ENCODE assay signal across 27 mouse cellular contexts in genomic region chr7:75769909-75770308, GRCm38 (mm10).
A peak's percentile ranks its signal among the peaks of the same experiment; 100 is the strongest.
DNase-seq lines count a peak whose midpoint lies in the region; ATAC-seq and TF ChIP-seq lines count a peak whose summit lies in the region.
"Had no signal": no experiment of that assay in that cellular context is flagged by ENCODE, and none has a peak within 500 bp of the region (broad histone marks: within the 10 kb centered on the region; RNA-seq: fewer than 3 reads in every experiment).

No protein-coding gene starts in this region.

- H3K4me3 ChIP-seq in liver, embryonic 15.5 days (replicated peaks), result no peak overlapping the region
- no peak overlapping the region for H3K4me3 ChIP-seq in liver, embryonic 11.5 days (ENCODE audit: low read depth, low read length)
- no peak overlapping the region for H3K4me3 ChIP-seq in ES-Bruce4 (ENCODE audit: low read depth, low read length)
- H3K4me3 ChIP-seq: embryonic facial prominence, embryonic 13.5 days; embryonic facial prominence, embryonic 15.5 days; erythroblast, embryonic 14.5 days; forebrain, embryonic 10.5 days; forebrain, embryonic 12.5 days had no signal

- peaks cover 4% of the 10 kb centered on the region; the same call in 1 of the 2 replicates for H3K4me1 ChIP-seq in liver, embryonic 15.5 days (replicated peaks)
- H3K4me1 ChIP-seq in liver, embryonic 11.5 days (replicated peaks; ENCODE audit: control insufficient read depth, insufficient read depth, low read length), result no peaks in the 10 kb centered on the region
- peaks cover 3% of the 10 kb centered on the region for H3K4me1 ChIP-seq in ES-Bruce4 (ENCODE audit: control insufficient read depth, insufficient read depth, low read length)
- H3K4me1 ChIP-seq: embryonic facial prominence, embryonic 13.5 days; embryonic facial prominence, embryonic 15.5 days; forebrain, embryonic 10.5 days; forebrain, embryonic 12.5 days had no signal

- no peak for ATAC-seq in liver, embryonic 15.5 days (ENCODE audit: insufficient read depth)
- ATAC-seq in liver, embryonic 11.5 days (replicated peaks; ENCODE audit: low FRiP score), result no peak
- ATAC-seq: CD4-positive, CD25-positive, alpha-beta regulatory T cell, adult 4 months; forebrain, embryonic 14.5 days; forebrain, embryonic 16.5 days had no signal

- peak; percentile 89 for DNase-seq in heart, adult 11 months
- DNase-seq in heart, postnatal 36 days, result no peak
- DNase-seq in liver, embryonic 11.5 days (ENCODE audit: low spot score), result no peak
- DNase-seq in ZHBTc4 (ENCODE audit: low read depth, low spot score), result peak; percentile 37
- DNase-seq in ovary, adult 18-20 months (ENCODE audit: low spot score), result no peak
- DNase-seq: adrenal gland, adult 2 months; adrenal gland, postnatal 10 days; adrenal gland, postnatal 25 days; B cell, adult 2 months; cerebellum, adult 11 months; cerebellum, adult 18-20 months; cerebellum, adult 8-10 months; cerebellum, adult 9-11 months; cerebellum, postnatal 14 days; cerebellum, postnatal 36 days; embryo, embryonic 11 days had no signal

- WGBS in liver, embryonic 15.5 days (ENCODE audit: insufficient replicate concordance), result 85% methylated on average over 9 of the region's 9 CpGs
- 88% methylated on average over 9 of the region's 9 CpGs for WGBS in liver, embryonic 11.5 days

- no peak for TF ChIP-seq POLR2A in ES-Bruce4 (IDR thresholded peaks at IDR 0.05; ENCODE audit: insufficient read depth, low read length)

- no peaks in the 10 kb centered on the region for H3K9me3 ChIP-seq in liver, embryonic 15.5 days (replicated peaks)
- no peaks in the 10 kb centered on the region for H3K9me3 ChIP-seq in liver, embryonic 11.5 days (ENCODE audit: control insufficient read depth, low read length)
- H3K9me3 ChIP-seq in ES-Bruce4 (replicated peaks; ENCODE audit: control insufficient read depth, insufficient read depth, low read length, poor library complexity, severe bottlenecking), result 0 out of 2 replicates have a peak, but pooled peaks cover under 1% of the 10 kb centered on the region
- H3K9me3 ChIP-seq: embryonic facial prominence, embryonic 13.5 days; embryonic facial prominence, embryonic 15.5 days; forebrain, embryonic 10.5 days; forebrain, embryonic 12.5 days had no signal

- no peak overlapping the region for H3K4me2 ChIP-seq in liver, embryonic 15.5 days
- H3K4me2 ChIP-seq in liver, embryonic 11.5 days, result no peak overlapping the region
- H3K4me2 ChIP-seq: embryonic facial prominence, embryonic 13.5 days; embryonic facial prominence, embryonic 15.5 days; forebrain, embryonic 12.5 days had no signal

- H3K9ac ChIP-seq in liver, embryonic 15.5 days, result no peak overlapping the region
- H3K9ac ChIP-seq in liver, embryonic 11.5 days (ENCODE audit: low read depth, low read length), result no peak overlapping the region
- H3K9ac ChIP-seq in ES-Bruce4 (ENCODE audit: low read depth, poor library complexity, severe bottlenecking), result no peak overlapping the region
- H3K9ac ChIP-seq: embryonic facial prominence, embryonic 13.5 days; embryonic facial prominence, embryonic 15.5 days; forebrain, embryonic 12.5 days had no signal

- intact Hi-C loops in heart, postnatal 36 days (cut with DNase I), result loop anchor here (2.0 kb wide), 1 partner anchor 75 kb away; no protein-coding TSS in a partner anchor

- peaks cover 45% of the 10 kb centered on the region for H3K36me3 ChIP-seq in liver, embryonic 15.5 days (replicated peaks)
- peaks cover 26% of the 10 kb centered on the region; the same call in 1 of the 2 replicates for H3K36me3 ChIP-seq in liver, embryonic 11.5 days (ENCODE audit: control insufficient read depth, insufficient read depth, low read length)
- H3K36me3 ChIP-seq in ES-Bruce4 (ENCODE audit: control insufficient read depth, insufficient read depth, low read length, poor library complexity, severe bottlenecking), result peaks cover 47% of the 10 kb centered on the region

- no peaks in the 10 kb centered on the region for H3K27me3 ChIP-seq in liver, embryonic 15.5 days
- H3K27me3 ChIP-seq in liver, embryonic 11.5 days (replicated peaks; ENCODE audit: control insufficient read depth, insufficient read depth, low read length), result no peaks in the 10 kb centered on the region
- H3K27me3 ChIP-seq in ES-Bruce4 (ENCODE audit: control insufficient read depth, insufficient read depth, low read length, poor library complexity, severe bottlenecking), result no peaks in the 10 kb centered on the region
- H3K27me3 ChIP-seq: CH12.LX; embryonic facial prominence, embryonic 13.5 days; embryonic facial prominence, embryonic 15.5 days; forebrain, embryonic 12.5 days had no signal

- H3K27ac ChIP-seq in liver, embryonic 15.5 days (replicated peaks), result 0 out of 2 replicates have a peak overlapping the region, but pooled peaks have one; percentile 19
- no peak overlapping the region for H3K27ac ChIP-seq in liver, embryonic 11.5 days (ENCODE audit: low read depth, low read length)
- H3K27ac ChIP-seq in ES-Bruce4 (ENCODE audit: insufficient read depth, low read length), result 0 out of 2 replicates have a peak overlapping the region, but pooled peaks have one; percentile 4
- H3K27ac ChIP-seq: embryonic facial prominence, embryonic 13.5 days; embryonic facial prominence, embryonic 15.5 days; forebrain, embryonic 10.5 days; forebrain, embryonic 12.5 days had no signal

- no peak for TF ChIP-seq CTCF in ES-Bruce4 (IDR thresholded peaks at IDR 0.05; ENCODE audit: low read depth, low read length)

- no peak for TF ChIP-seq EP300 in ES-Bruce4 (IDR thresholded peaks at IDR 0.05; ENCODE audit: insufficient read depth, low read depth, low read length)

Comparison
In these comparisons a context has a peak if more than half of its experiments do, and no peak if none do; other contexts are left out.
1. DNase-seq: peak in heart, adult 11 months (single experiment) and ZHBTc4 (single experiment); none in heart, postnatal 36 days (0 of 2), liver, embryonic 11.5 days (single experiment) and ovary, adult 18-20 months (single experiment).